Mouse (Mus musculus) lung, postnatal 0 days (tissue): ENCODE data around the gene Hmgcl.

Experiments used
- CTCF ChIP-seq: IDR thresholded peaks from 2 replicates; pipeline ENCODE4 v1.5.1; 2016; ENCODE audit warnings: antibody characterized with exemption, mild to moderate bottlenecking
- EP300 ChIP-seq: IDR thresholded peaks from 2 replicates; pipeline ENCODE4 v1.6.1; 2016; ENCODE audit warnings: antibody characterized with exemption, mild to moderate bottlenecking, control low read depth

DNA sequence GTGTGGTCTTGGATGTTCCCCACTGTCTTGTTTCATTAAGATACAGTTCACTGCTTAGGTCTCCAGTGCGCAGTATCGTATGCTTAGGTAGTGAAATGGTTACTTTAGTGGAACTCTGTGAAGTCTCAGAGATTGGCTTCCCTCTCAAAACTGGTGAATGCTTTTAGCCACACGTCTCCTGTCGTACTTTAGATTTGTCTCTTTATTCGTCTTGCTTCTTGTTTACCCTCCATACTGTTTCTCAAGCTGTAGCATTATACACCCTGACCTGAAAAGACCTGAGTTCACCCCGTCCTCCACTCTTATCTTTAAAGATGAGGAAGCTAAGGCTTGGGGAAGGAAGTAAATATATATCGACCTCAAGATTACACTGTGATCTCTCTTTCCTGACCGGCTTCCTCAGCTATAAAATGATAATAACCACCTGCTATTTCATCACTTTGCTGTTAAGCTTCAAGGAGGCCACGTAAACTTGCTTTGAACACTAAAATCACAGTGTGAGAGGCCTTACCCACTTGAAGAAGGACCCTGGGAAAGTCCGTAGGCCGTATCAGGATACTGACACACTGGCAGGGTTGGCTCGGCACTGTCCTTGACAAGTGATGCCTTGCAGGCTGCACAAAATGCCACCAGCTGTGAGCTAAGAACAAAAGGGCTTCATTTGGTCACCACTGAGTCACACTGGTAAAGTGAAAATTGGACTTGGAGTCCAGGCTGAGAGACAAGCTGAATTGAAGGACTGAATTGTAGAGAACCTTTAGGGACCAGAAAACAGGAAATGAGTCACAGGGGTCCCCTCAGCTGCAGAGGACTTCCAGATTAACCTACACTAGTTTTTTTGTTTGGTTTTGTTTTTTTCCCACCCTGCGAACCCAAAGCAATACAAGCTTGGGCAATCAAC is 26.9 kb downstream of the Hmgcl start:
- TF ChIP-seq CTCF = no peak
- no peak for TF ChIP-seq EP300
